ENCODE assay signal across 16 mouse cellular contexts in the genomic region with DNA sequence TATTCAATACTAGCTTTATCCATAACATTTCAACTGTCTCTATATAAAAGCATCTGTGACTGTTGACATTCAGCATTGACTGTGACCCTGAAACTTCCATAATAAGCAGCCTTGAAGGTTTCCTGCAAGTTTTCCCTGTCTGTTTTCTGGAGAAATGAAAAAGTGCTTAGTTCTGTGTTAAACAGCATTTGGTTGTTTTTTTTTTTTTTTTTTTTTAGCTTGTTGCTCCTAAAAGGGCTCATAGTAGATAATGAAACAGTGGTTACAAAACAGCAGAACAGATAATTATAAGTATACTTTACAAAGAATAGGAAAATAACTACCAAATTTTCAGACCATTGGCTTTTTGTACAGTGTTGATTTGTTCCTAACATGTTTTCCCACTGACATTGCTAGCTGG.
"Had no signal": no experiment of that assay in that cellular context is flagged by ENCODE, and none has a peak within 500 bp of the region (broad histone marks: within the 10 kb centered on the region; RNA-seq: fewer than 3 reads in every experiment).

No protein-coding gene starts in this region.

- H3K36me3 ChIP-seq: neural tube, embryonic 13.5 days; neural tube, embryonic 15.5 days; stomach, embryonic 15.5 days had no signal

- H3K9me3 ChIP-seq: neural tube, embryonic 13.5 days; neural tube, embryonic 15.5 days; stomach, embryonic 15.5 days had no signal

- H3K4me3 ChIP-seq: neural tube, embryonic 13.5 days; neural tube, embryonic 15.5 days; stomach, embryonic 15.5 days had no signal

- DNase-seq: retina, postnatal 1 day; right cerebral cortex, adult 18-20 months; right cerebral cortex, postnatal 14 days; right cerebral cortex, postnatal 25 days; right cerebral cortex, postnatal 4 days; spleen, adult 18-20 months; thymus, adult 18-20 months; thymus, adult 2 months; thymus, postnatal 14 days; thymus, postnatal 25 days; thymus, postnatal 36 days; thymus, postnatal 4 days had no signal

- H3K9ac ChIP-seq: neural tube, embryonic 13.5 days; neural tube, embryonic 15.5 days; stomach, embryonic 15.5 days had no signal

- H3K27ac ChIP-seq: neural tube, embryonic 13.5 days; neural tube, embryonic 15.5 days; stomach, embryonic 15.5 days; stomach, postnatal 0 days had no signal

- H3K4me1 ChIP-seq: neural tube, embryonic 13.5 days; neural tube, embryonic 15.5 days; stomach, embryonic 15.5 days had no signal

- H3K27me3 ChIP-seq: neural tube, embryonic 13.5 days; neural tube, embryonic 15.5 days; stomach, embryonic 15.5 days had no signal
